Mouse (Mus musculus) liver, embryonic 11.5 days (tissue): ENCODE measurements around the gene Fam221a. TPM values are rescaled to one million over a fixed set of nuclear protein-coding genes. Genes with fewer than 3 reads are reported as not detected.

Experiments used
- ATAC-seq: fragments of 200-750 bp; cut with Nextera tagmentation; replicated peaks from 2 replicates; pipeline ENCODE4 v1.8.0; 2017; ENCODE audit warnings: moderate number of reproducible peaks, mild to moderate bottlenecking, moderate TSS enrichment, moderate library complexity; ENCODE audit not compliant: low FRiP score
- DNase-seq: peaks from one replicate; pipeline ENCODE4 v3.0.0-alpha.2; 2017; ENCODE audit warnings: low spot score
- H3K27ac ChIP-seq: fragments of 300-500 bp; sonication (generic); 2 replicates; pipeline ENCODE4 v1.5.1; 2014; ENCODE audit warnings: mild to moderate bottlenecking, low read depth, low read length, control low read depth
- H3K27me3 ChIP-seq: fragments of 300-500 bp; sonication (generic); replicated peaks from 2 replicates; pipeline ENCODE4 v1.6.1; 2014; ENCODE audit warnings: low read length, mixed read lengths; ENCODE audit not compliant: control insufficient read depth, insufficient read depth
- H3K36me3 ChIP-seq: fragments of 300-500 bp; sonication (generic); 2 replicates; pipeline ENCODE4 v1.6.1; 2014; ENCODE audit warnings: mild to moderate bottlenecking, low read length, moderate library complexity, mixed read lengths; ENCODE audit not compliant: control insufficient read depth, insufficient read depth
- H3K4me1 ChIP-seq: fragments of 300-500 bp; sonication (generic); replicated peaks from 2 replicates; pipeline ENCODE4 v1.6.1; 2014; ENCODE audit warnings: low read length, mixed read lengths; ENCODE audit not compliant: control insufficient read depth, insufficient read depth
- H3K4me2 ChIP-seq: fragments of 300-500 bp; sonication (generic); 2 replicates; pipeline ENCODE4 v1.6.1; 2014; ENCODE audit warnings: mild to moderate bottlenecking, control low read depth, moderate library complexity
- H3K4me3 ChIP-seq: fragments of 300-500 bp; sonication (generic); 2 replicates; pipeline ENCODE4 v1.5.1; 2014; ENCODE audit warnings: low read depth, low read length, control low read depth
- H3K9ac ChIP-seq: fragments of 300-500 bp; sonication (generic); 2 replicates; pipeline ENCODE4 v1.6.1; 2014; ENCODE audit warnings: low read depth, low read length, control low read depth
- H3K9me3 ChIP-seq: fragments of 300-500 bp; sonication (generic); 2 replicates; pipeline ENCODE4 v1.6.1; 2016; ENCODE audit warnings: low read length, inconsistent platforms, mixed read lengths; ENCODE audit not compliant: control insufficient read depth
- WGBS: fragments of 180-500 bp; shearing (Covaris S2); extraction: QIAGEN DNeasy Blood & Tissue Kit; methylation state at CpG from one replicate; pipeline ENCODE4 v1.1.7; 2014; 5-methylcytosine and 5-hydroxymethylcytosine counted together
- polyA plus RNA-seq: library from polyadenylated mRNA; unstranded; fragments of >200 nt; fragmentation: Nextera tagmentation; extraction: Ambion mirVana; gene quantifications from 2 replicates; pipeline ENCODE4 v1.2.1, GENCODE M21; 2014

Gene Fam221a
- polyA plus RNA-seq, 1 experiment from 2014 or later = 3.8 TPM

DNA sequence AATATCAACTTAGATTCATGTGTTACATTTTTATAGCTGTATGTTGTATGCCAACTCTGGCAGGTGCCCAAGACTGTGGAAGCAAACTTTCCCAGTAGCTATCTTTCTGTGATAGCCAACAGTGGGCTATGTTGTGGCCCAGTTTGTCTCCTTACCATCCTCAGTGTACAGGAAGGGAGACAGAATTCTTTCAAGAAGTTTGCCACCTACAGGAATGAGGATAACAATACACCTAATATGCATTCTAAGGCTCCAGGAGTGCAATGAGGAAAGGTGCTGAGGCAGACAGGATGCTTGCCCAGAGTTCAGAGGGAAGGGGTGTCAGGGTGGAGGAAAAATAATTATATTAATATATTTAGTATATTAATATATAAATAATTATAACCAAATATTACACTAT, 7.1 kb upstream of the Fam221a start:
- DNase-seq (no peak), ATAC-seq (no peak)
- Histone ChIP-seq H3K4me2 (no peak overlapping the region), H3K4me3 (no peak overlapping the region), H3K27ac (no peak overlapping the region), H3K4me1 (no peaks in the 10 kb centered on the region), H3K9me3 (no peaks in the 10 kb centered on the region), H3K36me3 (no peaks in the 10 kb centered on the region), H3K9ac (no peak overlapping the region), H3K27me3 (no peaks in the 10 kb centered on the region)

DNA sequence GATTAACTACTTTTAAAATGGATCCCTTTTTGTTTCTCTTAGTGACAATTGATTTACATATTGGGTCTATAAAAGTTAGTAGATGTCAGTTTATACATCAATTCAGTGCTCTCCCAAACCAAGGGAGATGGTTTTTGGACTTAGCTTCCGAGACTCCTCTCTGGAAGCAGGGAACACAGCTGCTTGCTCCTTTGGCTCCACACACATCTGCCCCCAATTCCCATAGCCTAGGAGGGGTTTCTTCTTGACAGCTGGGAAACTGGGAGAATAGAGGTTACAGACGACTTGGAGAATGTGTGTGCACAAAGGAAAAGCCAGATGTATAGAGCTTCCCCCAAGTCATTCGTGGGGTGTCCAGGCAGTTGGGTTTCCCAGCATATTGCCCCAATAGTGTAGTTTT, 673 bp downstream of the Fam221a start:
- no peaks in the 10 kb centered on the region for H3K9me3 ChIP-seq
- H3K9ac ChIP-seq = 0 out of 2 replicates have a peak overlapping the region, but pooled peaks have one; percentile 46
- H3K4me3 ChIP-seq = peak overlapping the region; percentile 51
- H3K36me3 ChIP-seq = no peaks in the 10 kb centered on the region
- DNase-seq (no peak), ATAC-seq (no peak)
- H3K4me2 ChIP-seq = peak overlapping the region; percentile 73
- no peak overlapping the region for H3K27ac ChIP-seq
- peaks cover 6% of the 10 kb centered on the region; the same call in 1 of the 2 replicates for H3K4me1 ChIP-seq
- no peaks in the 10 kb centered on the region for H3K27me3 ChIP-seq
- WGBS = 60% methylated on average over 3 of the region's 3 CpGs

DNA sequence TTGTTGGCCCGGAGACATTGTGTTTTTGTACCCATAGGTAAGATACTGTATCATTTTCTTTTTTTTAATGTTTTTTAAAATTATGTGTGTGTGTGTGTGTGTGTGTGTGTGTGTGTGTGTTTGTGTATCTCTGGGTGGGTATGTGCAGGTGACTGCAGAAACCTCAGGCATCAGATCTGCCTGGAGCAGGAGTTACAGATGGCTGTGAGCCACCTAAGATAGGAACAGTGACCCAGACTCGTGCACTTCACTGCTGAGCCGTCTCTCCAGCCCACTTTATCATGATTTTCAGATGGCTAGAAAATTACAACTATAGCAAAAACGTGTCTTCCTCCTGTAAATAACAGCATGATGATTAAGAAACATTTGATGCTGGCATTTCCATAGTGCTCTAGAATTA, 5.2 kb downstream of the Fam221a start:
- Histone ChIP-seq H3K27ac (no peak overlapping the region), H3K4me2 (no peak overlapping the region), H3K27me3 (no peaks in the 10 kb centered on the region), H3K36me3 (no peaks in the 10 kb centered on the region), H3K9ac (no peak overlapping the region), H3K9me3 (no peaks in the 10 kb centered on the region), H3K4me3 (no peak overlapping the region), H3K4me1 (peaks cover 6% of the 10 kb centered on the region; the same call in 1 of the 2 replicates)
- WGBS = 57% methylated on average over 4 of the region's 4 CpGs
- no peak for DNase-seq
- 0 out of 2 replicates have a peak, but pooled peaks have one; percentile 56 for ATAC-seq

DNA sequence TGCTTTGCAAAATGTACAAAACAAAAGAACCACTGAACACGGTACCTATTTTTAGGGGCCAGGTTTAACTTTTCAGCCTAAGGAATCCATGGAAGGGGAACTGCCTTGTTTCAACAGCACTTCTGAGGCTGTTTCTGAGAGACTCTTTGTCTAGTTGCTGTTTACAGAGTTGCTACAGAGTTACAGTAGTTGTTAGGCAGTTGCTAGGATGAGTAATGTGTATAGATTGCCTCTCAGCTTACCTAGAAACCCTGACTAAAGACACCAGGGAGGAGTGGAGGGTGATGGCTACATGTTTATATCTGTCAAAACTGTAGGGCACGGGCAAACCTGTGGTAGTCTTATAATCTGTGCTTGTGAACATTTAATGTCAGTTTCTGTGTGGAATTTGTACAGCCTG, 6.4 kb downstream of the Fam221a start:
- DNase-seq = no peak
- Histone ChIP-seq H3K36me3 (no peaks in the 10 kb centered on the region), H3K27me3 (no peaks in the 10 kb centered on the region), H3K27ac (no peak overlapping the region), H3K9ac (no peak overlapping the region), H3K4me2 (no peak overlapping the region), H3K9me3 (no peaks in the 10 kb centered on the region), H3K4me3 (no peak overlapping the region), H3K4me1 (peaks cover 3% of the 10 kb centered on the region)
- WGBS = 80% methylated on average over 2 of the region's 2 CpGs
- no peak for ATAC-seq

DNA sequence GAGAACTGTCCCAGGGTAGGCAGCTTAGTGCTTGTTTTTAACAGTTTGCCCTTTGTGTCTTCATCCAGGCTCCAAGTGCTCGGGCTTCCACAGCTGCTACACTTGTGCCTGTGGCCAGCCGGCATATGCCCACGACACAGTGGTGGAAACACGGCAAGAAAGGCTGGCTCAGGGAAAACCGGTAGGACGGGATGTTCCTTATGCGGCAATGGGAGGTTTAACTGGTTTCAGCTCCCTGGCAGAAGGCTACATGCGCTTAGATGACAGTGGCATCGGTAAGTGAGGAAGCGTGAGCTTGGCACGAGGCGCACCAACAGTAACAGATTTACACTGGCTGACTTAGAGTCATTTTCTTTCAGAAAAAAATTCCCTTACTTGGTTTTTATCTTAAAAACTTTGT, 10.8 kb downstream of the Fam221a start:
- no peak overlapping the region for H3K4me3 ChIP-seq
- no peaks in the 10 kb centered on the region for H3K36me3 ChIP-seq
- no peaks in the 10 kb centered on the region for H3K9me3 ChIP-seq
- no peak overlapping the region for H3K27ac ChIP-seq
- no peak overlapping the region for H3K9ac ChIP-seq
- H3K4me2 ChIP-seq = no peak overlapping the region
- WGBS = 70% methylated on average over 12 of the region's 12 CpGs
- peaks cover 3% of the 10 kb centered on the region for H3K4me1 ChIP-seq
- ATAC-seq (no peak), DNase-seq (no peak)
- H3K27me3 ChIP-seq = no peaks in the 10 kb centered on the region

DNA sequence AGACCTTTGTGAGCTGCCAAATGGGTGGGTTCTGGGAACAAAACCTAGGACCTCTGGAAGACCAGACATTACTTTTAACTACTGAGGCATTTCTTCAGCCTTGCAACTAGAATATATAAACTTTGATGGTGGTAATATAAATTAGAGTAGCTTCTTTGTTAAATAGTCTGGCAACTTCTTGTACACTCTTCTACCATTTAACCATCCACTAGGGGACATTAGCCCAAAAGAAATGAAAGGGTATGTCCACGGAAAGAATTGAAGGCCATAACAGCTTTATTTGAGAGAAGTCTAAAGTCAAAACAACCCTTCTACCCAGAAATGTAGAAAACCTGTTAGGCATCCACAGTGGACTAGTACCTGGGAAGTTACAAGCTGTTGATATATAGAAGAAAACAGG, 26.7 kb downstream of the Fam221a start:
- Histone ChIP-seq H3K9me3 (no peaks in the 10 kb centered on the region), H3K27me3 (no peaks in the 10 kb centered on the region), H3K4me2 (no peak overlapping the region), H3K9ac (no peak overlapping the region), H3K27ac (no peak overlapping the region), H3K36me3 (no peaks in the 10 kb centered on the region), H3K4me3 (no peak overlapping the region), H3K4me1 (no peaks in the 10 kb centered on the region)
- ATAC-seq (no peak), DNase-seq (no peak)
- 64% methylated on average over 1 of the region's 1 CpGs for WGBS

DNA sequence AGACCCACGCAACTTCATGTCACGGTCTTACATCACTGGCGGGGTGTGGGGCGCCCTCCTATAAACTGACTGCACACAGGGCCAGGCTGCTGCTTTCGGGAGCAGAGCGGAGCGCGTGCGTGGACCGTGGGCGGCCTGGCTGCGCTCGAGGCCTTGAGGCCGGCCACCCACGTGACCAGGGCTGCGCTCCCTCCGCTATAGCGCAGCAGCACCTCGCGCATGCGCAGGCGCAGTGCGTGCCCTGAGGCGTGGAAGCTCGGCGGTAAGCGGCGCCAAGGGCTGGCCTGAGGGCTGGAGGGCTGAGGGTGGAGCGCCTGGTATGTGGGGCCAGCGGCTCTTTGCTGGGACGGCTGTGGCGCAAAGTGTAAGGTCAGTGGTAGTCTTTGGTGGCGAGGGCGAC, 27.8 kb downstream of the Fam221a start, which contains the start of gene Stk31:
Stk31 (plus strand) TSS at position 289 of the 400 bp plus-strand sequence.
- Histone ChIP-seq H3K36me3 (no peaks in the 10 kb centered on the region), H3K27me3 (no peaks in the 10 kb centered on the region), H3K27ac (no peak within 1 kb of the TSS), H3K4me3 (no peak within 1 kb of the TSS), H3K9me3 (no peaks in the 10 kb centered on the region), H3K4me2 (no peak within 1 kb of the TSS), H3K4me1 (no peaks in the 10 kb centered on the region), H3K9ac (no peak within 1 kb of the TSS)
- ATAC-seq = no peak
- DNase-seq = no peak
- WGBS = 82% methylated on average over 34 of the region's 34 CpGs

DNA sequence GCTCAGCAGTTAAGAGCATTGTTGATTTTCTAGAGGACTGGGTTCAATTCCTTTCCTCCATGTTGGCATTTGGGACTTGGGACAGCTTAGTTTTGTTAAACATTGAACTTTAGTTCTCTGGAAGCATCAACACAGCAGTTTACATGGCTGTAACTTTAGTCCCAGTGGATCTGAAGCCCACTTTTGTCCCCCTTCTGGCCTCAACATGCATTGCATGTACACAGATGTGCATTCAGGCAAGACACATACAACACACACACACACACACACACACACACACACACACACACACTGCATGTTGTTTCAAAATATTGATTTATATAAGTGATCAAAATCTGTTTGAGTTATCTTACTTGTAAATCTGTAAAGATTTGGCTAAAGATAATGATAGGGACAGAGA, 29.9 kb downstream of the Fam221a start:
- Histone ChIP-seq H3K27me3 (no peaks in the 10 kb centered on the region), H3K27ac (no peak overlapping the region), H3K4me3 (no peak overlapping the region), H3K36me3 (no peaks in the 10 kb centered on the region), H3K9me3 (no peaks in the 10 kb centered on the region), H3K4me2 (no peak overlapping the region), H3K9ac (no peak overlapping the region), H3K4me1 (no peaks in the 10 kb centered on the region)
- ATAC-seq = no peak
- DNase-seq = no peak

DNA sequence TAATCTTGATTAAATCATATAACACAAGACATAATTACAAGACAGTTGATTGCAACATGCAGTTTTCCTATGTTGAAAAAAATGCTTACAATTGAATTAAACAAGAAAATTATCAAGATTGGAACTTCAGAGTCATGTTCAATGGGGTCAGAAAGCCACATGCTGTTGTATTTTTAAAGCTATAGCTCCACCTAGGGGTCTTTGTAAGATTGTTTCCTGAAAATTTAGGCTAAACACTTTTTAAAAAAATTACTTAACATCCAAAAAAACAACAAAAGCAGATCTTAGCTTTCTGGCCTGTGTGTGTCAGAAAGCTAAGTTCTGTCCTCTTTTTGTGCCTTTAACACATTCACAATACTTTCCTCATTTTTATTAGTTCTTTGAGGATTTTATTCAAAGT, 30.8 kb downstream of the Fam221a start:
- no peak for DNase-seq
- no peak for ATAC-seq
- H3K4me3 ChIP-seq = no peak overlapping the region

More for the DNA sequence above, 30.8 kb downstream of the Fam221a start:
- no peaks in the 10 kb centered on the region for H3K9me3 ChIP-seq
- no peaks in the 10 kb centered on the region for H3K36me3 ChIP-seq
- no peaks in the 10 kb centered on the region for H3K27me3 ChIP-seq
- no peak overlapping the region for H3K9ac ChIP-seq
- no peaks in the 10 kb centered on the region for H3K4me1 ChIP-seq
- no peak overlapping the region for H3K4me2 ChIP-seq
- no peak overlapping the region for H3K27ac ChIP-seq
